Mouse (Mus musculus) testis, adult 2 months (tissue): ENCODE data around the gene Ankrd10.

ENCODE experiments used
- CTCF ChIP-seq: fragments of 200-500 bp; IDR thresholded peaks from 2 replicates; pipeline ENCODE4 v1.5.1; 2012; ENCODE audit warnings: low read depth, mild to moderate bottlenecking, inconsistent platforms, low read length, moderate library complexity; ENCODE audit not compliant: control insufficient read depth, insufficient read depth, insufficient replicate concordance
- POLR2A ChIP-seq: fragments of 200-500 bp; IDR thresholded peaks from 2 replicates; pipeline ENCODE4 v1.6.1; 2012; ENCODE audit warnings: low read depth, mild to moderate bottlenecking, inconsistent platforms, low read length, moderate library complexity; ENCODE audit not compliant: control insufficient read depth

DNA sequence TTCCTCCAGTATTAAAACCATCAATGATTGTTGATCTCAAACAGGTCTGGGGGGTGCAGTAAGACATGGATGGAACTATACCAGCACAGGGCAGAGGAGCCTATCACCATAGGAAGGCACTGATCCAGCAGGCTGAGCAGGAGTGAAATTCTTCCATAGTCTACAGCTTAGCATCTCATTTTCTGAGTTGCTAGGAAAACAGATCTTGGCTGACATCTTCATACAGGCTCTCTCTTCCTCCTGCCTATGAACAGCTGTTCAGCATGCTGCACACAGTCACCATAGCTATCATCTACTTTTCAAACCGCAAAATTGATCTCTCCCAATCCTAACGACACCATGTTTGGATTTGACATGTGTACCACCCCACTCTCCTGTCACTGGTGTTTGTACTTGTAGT, 17.5 kb downstream of the Ankrd10 start:
- no peak for TF ChIP-seq CTCF
- no peak for TF ChIP-seq POLR2A
